Mouse (Mus musculus) hindbrain, embryonic 16.5 days (tissue): ENCODE data around the gene Rac3. TPM values are rescaled to one million over a fixed set of nuclear protein-coding genes. Genes with fewer than 3 reads are reported as not detected.

Experiments used
- ATAC-seq: fragments of 200-750 bp; cut with Nextera tagmentation; 2 replicates; pipeline ENCODE4 v1.8.0; 2017; ENCODE audit warnings: moderate TSS enrichment, moderate library complexity
- H3K27ac ChIP-seq: fragments of 300-500 bp; sonication (generic); 2 replicates; pipeline ENCODE4 v1.5.1; 2014; ENCODE audit warnings: low read depth, mild to moderate bottlenecking, control low read depth, low read length, moderate library complexity
- H3K27me3 ChIP-seq: fragments of 300-500 bp; sonication (generic); replicated peaks from 2 replicates; pipeline ENCODE4 v1.6.1; 2014; ENCODE audit warnings: low read length; ENCODE audit not compliant: control insufficient read depth, insufficient read depth
- H3K36me3 ChIP-seq: fragments of 300-500 bp; sonication (generic); 2 replicates; pipeline ENCODE4 v1.6.1; 2014; ENCODE audit warnings: mild to moderate bottlenecking, low read length, moderate library complexity, mixed read lengths; ENCODE audit not compliant: control insufficient read depth, insufficient read depth
- H3K4me1 ChIP-seq: fragments of 300-500 bp; sonication (generic); 2 replicates; pipeline ENCODE4 v1.6.1; 2014; ENCODE audit warnings: low read depth, low read length; ENCODE audit not compliant: control insufficient read depth, insufficient read depth
- H3K4me2 ChIP-seq: fragments of 300-500 bp; sonication (generic); 2 replicates; pipeline ENCODE4 v1.6.1; 2014; ENCODE audit warnings: mild to moderate bottlenecking, low read length, control low read depth, moderate library complexity
- H3K4me3 ChIP-seq: fragments of 300-500 bp; sonication (generic); 2 replicates; pipeline ENCODE4 v1.5.1; 2014; ENCODE audit warnings: mild to moderate bottlenecking, low read length, control low read depth, moderate library complexity
- H3K9ac ChIP-seq: fragments of 300-500 bp; sonication (generic); 2 replicates; pipeline ENCODE4 v1.6.1; 2014; ENCODE audit warnings: low read depth, mild to moderate bottlenecking, control low read depth, low read length, moderate library complexity
- H3K9me3 ChIP-seq: fragments of 300-500 bp; sonication (generic); 2 replicates; pipeline ENCODE4 v1.6.1; 2014; ENCODE audit warnings: mild to moderate bottlenecking, low read length, moderate library complexity; ENCODE audit not compliant: control insufficient read depth
- WGBS: fragments of 180-500 bp; shearing (Covaris S2); extraction: QIAGEN DNeasy Blood & Tissue Kit; methylation state at CpG from one replicate; pipeline ENCODE4 v1.1.7; 2014; 5-methylcytosine and 5-hydroxymethylcytosine counted together
- polyA plus RNA-seq: library from polyadenylated mRNA; unstranded; fragments of >200 nt; fragmentation: Nextera tagmentation; extraction: Ambion mirVana; gene quantifications from 2 replicates; pipeline ENCODE4 v1.2.1, GENCODE M21; 2015

The Rac3 gene
- polyA plus RNA-seq, 1 experiment from 2014 or later: 705 TPM

DNA sequence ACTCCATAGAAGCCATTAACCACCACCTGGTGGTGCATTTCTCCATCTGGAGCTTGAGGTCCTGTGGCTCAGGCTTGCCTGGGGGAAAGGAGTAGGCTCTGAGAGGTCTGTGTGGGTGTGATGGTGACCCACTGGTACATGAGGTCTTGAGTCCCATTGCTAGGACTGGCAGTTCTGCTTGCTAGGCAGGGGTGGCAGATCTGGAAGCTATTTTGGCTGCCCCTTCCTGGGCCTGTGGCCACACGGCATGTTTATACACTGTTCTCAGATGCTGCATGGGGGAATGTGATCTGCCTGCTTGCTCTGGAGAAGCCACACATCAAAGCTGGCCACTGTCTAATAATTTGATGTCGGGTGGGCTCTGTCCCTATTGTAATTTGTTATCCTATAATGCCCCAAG lies 37.2 kb upstream of the Rac3 start:
- H3K27me3 ChIP-seq: no peaks in the 10 kb centered on the region
- no peak for ATAC-seq
- H3K9me3 ChIP-seq: no peaks in the 10 kb centered on the region
- no peaks in the 10 kb centered on the region for H3K4me1 ChIP-seq
- no peak overlapping the region for H3K27ac ChIP-seq
- peaks cover 7% of the 10 kb centered on the region for H3K36me3 ChIP-seq
- WGBS: 96% methylated on average over 2 of the region's 2 CpGs
- no peak overlapping the region for H3K4me3 ChIP-seq
- H3K9ac ChIP-seq: no peak overlapping the region
- no peak overlapping the region for H3K4me2 ChIP-seq

GRCm38 (mm10) chr11:120684660-120685059 lies 36.6 kb upstream of the Rac3 start:
- Histone ChIP-seq H3K4me3 (no peak overlapping the region), H3K36me3 (peaks cover 8% of the 10 kb centered on the region), H3K27me3 (no peaks in the 10 kb centered on the region), H3K4me2 (no peak overlapping the region), H3K27ac (no peak overlapping the region), H3K9me3 (no peaks in the 10 kb centered on the region), H3K9ac (no peak overlapping the region), H3K4me1 (no peaks in the 10 kb centered on the region)
- WGBS: 86% methylated on average over 2 of the region's 2 CpGs
- no peak for ATAC-seq

- peak overlapping the region; percentile 20; the same call in 1 of the 2 replicates for H3K27ac ChIP-seq
- ATAC-seq: no peak
- no peak overlapping the region for H3K9ac ChIP-seq
- no peak overlapping the region for H3K4me2 ChIP-seq
- no peaks in the 10 kb centered on the region for H3K27me3 ChIP-seq
- peaks cover 8% of the 10 kb centered on the region for H3K36me3 ChIP-seq
- H3K4me1 ChIP-seq: no peaks in the 10 kb centered on the region
- no peaks in the 10 kb centered on the region for H3K9me3 ChIP-seq
- no peak overlapping the region for H3K4me3 ChIP-seq
- 77% methylated on average over 20 of the region's 20 CpGs for WGBS
These were observed 34.5 kb upstream of the Rac3 start for GRCm38 (mm10) chr11:120686650-120687272.

GRCm38 (mm10) chr11:120689365-120689764 lies 31.9 kb upstream of the Rac3 start:
- H3K9me3 ChIP-seq: no peaks in the 10 kb centered on the region
- WGBS: 63% methylated on average over 3 of the region's 3 CpGs
- H3K27me3 ChIP-seq: no peaks in the 10 kb centered on the region
- peaks cover 11% of the 10 kb centered on the region for H3K36me3 ChIP-seq
- no peak overlapping the region for H3K4me2 ChIP-seq
- H3K9ac ChIP-seq: no peak overlapping the region
- H3K4me1 ChIP-seq: no peaks in the 10 kb centered on the region
- no peak overlapping the region for H3K4me3 ChIP-seq
- no peak for ATAC-seq
- H3K27ac ChIP-seq: no peak overlapping the region

DNA sequence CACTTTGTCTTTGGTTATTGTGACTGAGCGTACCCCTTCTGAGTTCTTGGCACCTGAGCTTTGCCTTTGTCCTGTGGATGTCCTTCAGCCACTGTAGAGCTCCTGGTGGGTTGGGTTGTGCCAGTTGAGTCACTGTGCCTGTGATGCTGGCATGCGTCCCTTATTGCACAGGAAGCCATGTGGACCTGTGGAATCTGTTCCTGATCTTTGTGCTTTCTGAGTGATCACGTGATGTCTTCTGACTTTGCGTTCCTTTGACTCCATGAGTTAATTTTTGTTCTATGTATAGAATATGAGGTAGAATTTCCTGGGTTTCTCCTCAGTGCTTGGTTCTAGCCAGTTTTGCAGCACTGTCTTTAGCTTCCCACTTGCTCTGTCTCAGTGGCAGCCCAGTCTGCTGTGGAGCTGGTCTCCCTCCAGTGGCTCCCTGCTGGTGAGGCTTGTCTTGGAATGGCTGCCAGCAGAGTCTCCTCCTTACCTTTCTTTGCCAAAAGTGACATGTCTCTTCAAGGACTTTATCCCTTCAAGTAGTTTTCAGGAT lies 28.7 kb upstream of the Rac3 start:
- no peak overlapping the region for H3K4me2 ChIP-seq
- H3K27me3 ChIP-seq: no peaks in the 10 kb centered on the region
- H3K4me3 ChIP-seq: no peak overlapping the region
- no peak overlapping the region for H3K9ac ChIP-seq
- no peak for ATAC-seq
- H3K36me3 ChIP-seq: peaks cover 10% of the 10 kb centered on the region
- 94% methylated on average over 4 of the region's 4 CpGs for WGBS
- no peak overlapping the region for H3K27ac ChIP-seq
- no peaks in the 10 kb centered on the region for H3K9me3 ChIP-seq
- H3K4me1 ChIP-seq: no peaks in the 10 kb centered on the region

GRCm38 (mm10) chr11:120693461-120693860 lies 27.8 kb upstream of the Rac3 start:
- Histone ChIP-seq H3K4me1 (no peaks in the 10 kb centered on the region), H3K4me2 (no peak overlapping the region), H3K27me3 (no peaks in the 10 kb centered on the region), H3K9me3 (no peaks in the 10 kb centered on the region), H3K36me3 (peaks cover 10% of the 10 kb centered on the region), H3K9ac (no peak overlapping the region), H3K27ac (no peak overlapping the region), H3K4me3 (no peak overlapping the region)
- 59% methylated on average over 3 of the region's 3 CpGs for WGBS
- no peak for ATAC-seq

GRCm38 (mm10) chr11:120695184-120695583 lies 26.1 kb upstream of the Rac3 start:
- no peaks in the 10 kb centered on the region for H3K27me3 ChIP-seq
- H3K9ac ChIP-seq: no peak overlapping the region
- peak; percentile 81 for ATAC-seq
- no peaks in the 10 kb centered on the region for H3K9me3 ChIP-seq
- H3K4me1 ChIP-seq: no peaks in the 10 kb centered on the region
- H3K27ac ChIP-seq: no peak overlapping the region
- 9% methylated on average over 4 of the region's 4 CpGs for WGBS
- H3K4me3 ChIP-seq: no peak overlapping the region
- H3K36me3 ChIP-seq: peaks cover 5% of the 10 kb centered on the region; the same call in 1 of the 2 replicates
- no peak overlapping the region for H3K4me2 ChIP-seq

- no peak overlapping the region for H3K4me2 ChIP-seq
- peak; percentile 27; the same call in 1 of the 2 replicates for ATAC-seq
- H3K4me1 ChIP-seq: no peaks in the 10 kb centered on the region
- 41% methylated on average over 12 of the region's 12 CpGs for WGBS
- no peak overlapping the region for H3K4me3 ChIP-seq
- no peaks in the 10 kb centered on the region for H3K9me3 ChIP-seq
- no peak overlapping the region for H3K27ac ChIP-seq
- peaks cover 5% of the 10 kb centered on the region; the same call in 1 of the 2 replicates for H3K36me3 ChIP-seq
- H3K9ac ChIP-seq: no peak overlapping the region
- no peaks in the 10 kb centered on the region for H3K27me3 ChIP-seq
These were observed 25.6 kb upstream of the Rac3 start for GRCm38 (mm10) chr11:120695641-120696040.

GRCm38 (mm10) chr11:120696568-120696967 lies 24.7 kb upstream of the Rac3 start:
- WGBS: 91% methylated on average over 6 of the region's 6 CpGs

More at GRCm38 (mm10) chr11:120696568-120696967, 24.7 kb upstream of the Rac3 start:
- no peaks in the 10 kb centered on the region for H3K4me1 ChIP-seq
- no peaks in the 10 kb centered on the region for H3K27me3 ChIP-seq
- H3K27ac ChIP-seq: no peak overlapping the region
- peaks cover 7% of the 10 kb centered on the region; the same call in 1 of the 2 replicates for H3K36me3 ChIP-seq
- H3K4me3 ChIP-seq: no peak overlapping the region
- ATAC-seq: no peak
- no peak overlapping the region for H3K9ac ChIP-seq
- no peak overlapping the region for H3K4me2 ChIP-seq
- H3K9me3 ChIP-seq: no peaks in the 10 kb centered on the region
